ENCODE assay signal across 13 mouse cellular contexts in genomic region chr9:51305146-51305545, GRCm38 (mm10). TPM values are rescaled to one million over a fixed set of nuclear protein-coding genes. Genes with fewer than 3 reads are reported as not detected.
DNase-seq lines count a peak whose midpoint lies in the region; TF ChIP-seq lines count a peak whose summit lies in the region.
"Had no signal": no experiment of that assay in that cellular context is flagged by ENCODE, and none has a peak within 500 bp of the region (broad histone marks: within the 10 kb centered on the region; RNA-seq: fewer than 3 reads in every experiment).

No protein-coding gene starts in this region.

- TF ChIP-seq CTCF in cortical plate, adult 2 months (IDR thresholded peaks at IDR 0.05; ENCODE audit: extremely low read depth, insufficient read depth, low read length), result no peak

- peak overlapping the region; percentile 88; the same call in 1 of the 2 replicates for H3K27ac ChIP-seq in cortical plate, adult 2 months (ENCODE audit: insufficient read depth, low read length)
- H3K27ac ChIP-seq: heart, embryonic 15.5 days had no signal

- H3K4me3 ChIP-seq in cortical plate, adult 2 months (ENCODE audit: insufficient read depth, low read length), result no peak overlapping the region
- H3K4me3 ChIP-seq: heart, embryonic 15.5 days had no signal

- DNase-seq in heart, adult 11 months, result peak; percentile 86
- no peak for DNase-seq in heart, adult 18-20 months
- DNase-seq in layer of hippocampus, adult 8-10 months (ENCODE audit: low spot score in 2 of 2), result peak; percentile 35 to 53
- DNase-seq in right cerebral cortex, adult 2 months (ENCODE audit: low spot score in 2 of 2), result peak; percentile 22 to 36
- no peak for DNase-seq in adrenal gland, postnatal 4 days (ENCODE audit: low spot score in 2 of 2)
- DNase-seq in ovary, postnatal 10 days (ENCODE audit: low spot score), result no peak
- DNase-seq: liver, postnatal 0 days; thymus, postnatal 4 days had no signal

- peaks cover 3% of the 10 kb centered on the region; the same call in 1 of the 2 replicates for H3K4me1 ChIP-seq in cortical plate, adult 2 months (ENCODE audit: control insufficient read depth, insufficient read depth, low read length)
- H3K4me1 ChIP-seq: heart, embryonic 15.5 days had no signal

- no peak for TF ChIP-seq POLR2A in cortical plate, adult 2 months (IDR thresholded peaks at IDR 0.05; ENCODE audit: extremely low read depth, insufficient read depth, low read length)

RNA-seq across cellular contexts. Expression of gene 1810046K07Rik, which starts 23.6 kb away (rescaled TPM):
- not detected for total RNA-seq in heart, adult 18-20 months (2021)
- polyA plus RNA-seq in cortical plate, adult 2 months (2012; rRNA removed), result not detected in 2 replicates
- not detected for total RNA-seq in layer of hippocampus, adult 8-10 months (2022)
- total RNA-seq in adrenal gland, postnatal 4 days (2021), result under 1 TPM in 1 of 2 experiments, not detected in 1; 0.31 TPM
- total RNA-seq: common myeloid progenitor, adult 5-6 weeks; left cerebral cortex, adult 8-10 months had no signal
- polyA plus RNA-seq: heart, embryonic 15.5 days; intestine, embryonic 16.5 days had no signal

RNA-seq across cellular contexts. Expression of gene Colca2, which starts 26.8 kb away (rescaled TPM):
- 1 to 10 TPM; 1.3 to 2.0 TPM for total RNA-seq in heart, adult 18-20 months (2021)
- polyA plus RNA-seq in cortical plate, adult 2 months (2012; rRNA removed), result 3.0 and 3.9 TPM in 2 replicates
- total RNA-seq in layer of hippocampus, adult 8-10 months (2022), result 1 to 10 TPM in 3 of 4 experiments, under 1 TPM in 1; 0.87 to 1.7 (median 1.5) TPM
- 1 to 10 TPM; 3.8 to 6.1 TPM for total RNA-seq in adrenal gland, postnatal 4 days (2021)
- total RNA-seq: common myeloid progenitor, adult 5-6 weeks had no signal

Comparison
In these comparisons a context has a peak if more than half of its experiments do, and no peak if none do; other contexts are left out.
1. DNase-seq: peak in heart, adult 11 months (single experiment), layer of hippocampus, adult 8-10 months (2 of 2) and right cerebral cortex, adult 2 months (2 of 2); none in heart, adult 18-20 months (0 of 2), adrenal gland, postnatal 4 days (0 of 2) and ovary, postnatal 10 days (single experiment).